Mouse (Mus musculus): ENCODE measurements around the gene Agpat2. TPM values are rescaled to one million over a fixed set of nuclear protein-coding genes. Genes with fewer than 3 reads are reported as not detected.
A peak's percentile ranks its signal among the peaks of the same experiment; 100 is the strongest.

The Agpat2 gene
- polyA plus RNA-seq, 1 experiment from 2014 or later, result 57.0 TPM

- Histone ChIP-seq H3K27ac (ENCODE audit: low read length) (no peak overlapping the region), H3K4me1 (ENCODE audit: insufficient read depth, low read length) (peaks cover 38% of the 10 kb centered on the region), H3K9me3 (ENCODE audit: low read length) (no peaks in the 10 kb centered on the region), H3K36me3 (ENCODE audit: insufficient read depth, low read length) (peaks cover 5% of the 10 kb centered on the region; the same call in 1 of the 2 replicates), H3K9ac (replicated peaks; ENCODE audit: low read length) (no peak overlapping the region), H3K27me3 (ENCODE audit: insufficient read depth, low read length) (no peaks in the 10 kb centered on the region), H3K4me2 (replicated peaks; ENCODE audit: low read depth, low read length) (no peak overlapping the region), H3K4me3 (ENCODE audit: low read length) (no peak overlapping the region)
- no peak for ATAC-seq (ENCODE audit: low FRiP score, low TSS enrichment)
- 90% methylated on average over 4 of the region's 4 CpGs for whole genome bisulfite sequencing
Measured at GRCm38 (mm10) chr2:26599965-26600364, 4.3 kb downstream of the Agpat2 start.

GRCm38 (mm10) chr2:26598462-26598861 lies 5.8 kb downstream of the Agpat2 start:
- Histone ChIP-seq H3K27ac (ENCODE audit: low read length) (no peak overlapping the region), H3K9me3 (ENCODE audit: low read length) (no peaks in the 10 kb centered on the region)

GRCm38 (mm10) chr2:26597810-26598209 lies 6.4 kb downstream of the Agpat2 start:
- Histone ChIP-seq H3K4me3 (ENCODE audit: low read length) (no peak overlapping the region), H3K27me3 (ENCODE audit: insufficient read depth, low read length) (no peaks in the 10 kb centered on the region), H3K4me2 (replicated peaks; ENCODE audit: low read depth, low read length) (no peak overlapping the region), H3K36me3 (ENCODE audit: insufficient read depth, low read length) (peaks cover 15% of the 10 kb centered on the region), H3K4me1 (ENCODE audit: insufficient read depth, low read length) (peaks cover 30% of the 10 kb centered on the region), H3K9me3 (ENCODE audit: low read length) (no peaks in the 10 kb centered on the region), H3K9ac (replicated peaks; ENCODE audit: low read length) (no peak overlapping the region), H3K27ac (ENCODE audit: low read length) (no peak overlapping the region; the same call in 1 of the 2 replicates)
- no peak for ATAC-seq (ENCODE audit: low FRiP score, low TSS enrichment)
- WGBS, result 88% methylated on average over 2 of the region's 2 CpGs

More at GRCm38 (mm10) chr2:26598462-26598861, 5.8 kb downstream of the Agpat2 start:
- H3K4me1 ChIP-seq (ENCODE audit: insufficient read depth, low read length), result peaks cover 36% of the 10 kb centered on the region
- no peak overlapping the region for H3K9ac ChIP-seq (replicated peaks; ENCODE audit: low read length)
- no peak for ATAC-seq (ENCODE audit: low FRiP score, low TSS enrichment)
- no peaks in the 10 kb centered on the region for H3K27me3 ChIP-seq (ENCODE audit: insufficient read depth, low read length)
- 75% methylated on average over 3 of the region's 3 CpGs for WGBS
- no peak overlapping the region for H3K4me2 ChIP-seq (replicated peaks; ENCODE audit: low read depth, low read length)
- no peak overlapping the region for H3K4me3 ChIP-seq (ENCODE audit: low read length)
- peaks cover 10% of the 10 kb centered on the region for H3K36me3 ChIP-seq (ENCODE audit: insufficient read depth, low read length)

GRCm38 (mm10) chr2:26596898-26597297 lies 7.3 kb downstream of the Agpat2 start:
- peaks cover 28% of the 10 kb centered on the region for H3K4me1 ChIP-seq (ENCODE audit: insufficient read depth, low read length)
- no peak overlapping the region for H3K27ac ChIP-seq (ENCODE audit: low read length)
- no peaks in the 10 kb centered on the region for H3K27me3 ChIP-seq (ENCODE audit: insufficient read depth, low read length)
- no peak for ATAC-seq (ENCODE audit: low FRiP score, low TSS enrichment)
- peaks cover 23% of the 10 kb centered on the region for H3K36me3 ChIP-seq (ENCODE audit: insufficient read depth, low read length)
- 95% methylated on average over 3 of the region's 3 CpGs for WGBS
- no peak overlapping the region for H3K4me2 ChIP-seq (replicated peaks; ENCODE audit: low read depth, low read length)
- H3K9me3 ChIP-seq (ENCODE audit: low read length), result no peaks in the 10 kb centered on the region
- no peak overlapping the region for H3K4me3 ChIP-seq (ENCODE audit: low read length)
- H3K9ac ChIP-seq (replicated peaks; ENCODE audit: low read length), result no peak overlapping the region

- peaks cover 26% of the 10 kb centered on the region for H3K4me1 ChIP-seq (ENCODE audit: insufficient read depth, low read length)
- no peak for ATAC-seq (ENCODE audit: low FRiP score, low TSS enrichment)
- H3K27ac ChIP-seq (ENCODE audit: low read length), result peak overlapping the region; percentile 82
- H3K27me3 ChIP-seq (ENCODE audit: insufficient read depth, low read length), result no peaks in the 10 kb centered on the region
- peaks cover 23% of the 10 kb centered on the region for H3K36me3 ChIP-seq (ENCODE audit: insufficient read depth, low read length)
- H3K4me3 ChIP-seq (ENCODE audit: low read length), result no peak overlapping the region
- no peak overlapping the region for H3K4me2 ChIP-seq (replicated peaks; ENCODE audit: low read depth, low read length)
- 81% methylated on average over 11 of the region's 11 CpGs for WGBS
- H3K9me3 ChIP-seq (ENCODE audit: low read length), result no peaks in the 10 kb centered on the region
- H3K9ac ChIP-seq (replicated peaks; ENCODE audit: low read length), result no peak overlapping the region
Measured at GRCm38 (mm10) chr2:26595725-26596435, 8.3 kb downstream of the Agpat2 start.

- peak; percentile 65 for ATAC-seq (ENCODE audit: low FRiP score, low TSS enrichment)
- peaks cover 23% of the 10 kb centered on the region for H3K36me3 ChIP-seq (ENCODE audit: insufficient read depth, low read length)
- H3K9ac ChIP-seq (replicated peaks; ENCODE audit: low read length), result no peak overlapping the region
- H3K4me2 ChIP-seq (replicated peaks; ENCODE audit: low read depth, low read length), result no peak overlapping the region
- WGBS, result 56% methylated on average over 6 of the region's 6 CpGs
- H3K4me3 ChIP-seq (ENCODE audit: low read length), result no peak overlapping the region
- H3K27me3 ChIP-seq (ENCODE audit: insufficient read depth, low read length), result no peaks in the 10 kb centered on the region
- H3K27ac ChIP-seq (ENCODE audit: low read length), result peak overlapping the region; percentile 82
- H3K9me3 ChIP-seq (ENCODE audit: low read length), result no peaks in the 10 kb centered on the region
- peaks cover 19% of the 10 kb centered on the region for H3K4me1 ChIP-seq (ENCODE audit: insufficient read depth, low read length)
Measured at GRCm38 (mm10) chr2:26594934-26595724, 9.1 kb downstream of the Agpat2 start.

GRCm38 (mm10) chr2:26594461-26594933 lies 9.7 kb downstream of the Agpat2 start:
- H3K36me3 ChIP-seq (ENCODE audit: insufficient read depth, low read length), result peaks cover 23% of the 10 kb centered on the region
- no peak overlapping the region for H3K4me3 ChIP-seq (ENCODE audit: low read length)
- no peak overlapping the region for H3K9ac ChIP-seq (replicated peaks; ENCODE audit: low read length)
- H3K4me2 ChIP-seq (replicated peaks; ENCODE audit: low read depth, low read length), result no peak overlapping the region
- peak; percentile 1 for ATAC-seq (ENCODE audit: low FRiP score, low TSS enrichment)
- H3K9me3 ChIP-seq (ENCODE audit: low read length), result no peaks in the 10 kb centered on the region
- H3K27me3 ChIP-seq (ENCODE audit: insufficient read depth, low read length), result no peaks in the 10 kb centered on the region
- peaks cover 16% of the 10 kb centered on the region for H3K4me1 ChIP-seq (ENCODE audit: insufficient read depth, low read length)
- 84% methylated on average over 7 of the region's 7 CpGs for WGBS
- peak overlapping the region; percentile 82 for H3K27ac ChIP-seq (ENCODE audit: low read length)

- Histone ChIP-seq H3K9me3 (ENCODE audit: low read length) (no peaks in the 10 kb centered on the region), H3K4me1 (ENCODE audit: insufficient read depth, low read length) (peaks cover 16% of the 10 kb centered on the region), H3K36me3 (ENCODE audit: insufficient read depth, low read length) (peaks cover 23% of the 10 kb centered on the region), H3K9ac (replicated peaks; ENCODE audit: low read length) (no peak overlapping the region), H3K4me3 (ENCODE audit: low read length) (no peak overlapping the region), H3K27ac (ENCODE audit: low read length) (no peak overlapping the region), H3K4me2 (replicated peaks; ENCODE audit: low read depth, low read length) (no peak overlapping the region), H3K27me3 (ENCODE audit: insufficient read depth, low read length) (no peaks in the 10 kb centered on the region)
- WGBS, result 65% methylated on average over 9 of the region's 9 CpGs
- ATAC-seq (ENCODE audit: low FRiP score, low TSS enrichment), result peak; percentile 29; the same call in 1 of the 2 replicates
Measured at GRCm38 (mm10) chr2:26594022-26594346, 10.2 kb downstream of the Agpat2 start.

- peaks cover 21% of the 10 kb centered on the region for H3K4me1 ChIP-seq (ENCODE audit: insufficient read depth, low read length)
- no peak overlapping the region for H3K4me3 ChIP-seq (ENCODE audit: low read length)
- H3K9ac ChIP-seq (replicated peaks; ENCODE audit: low read length), result no peak overlapping the region
- H3K27ac ChIP-seq (ENCODE audit: low read length), result no peak overlapping the region
- H3K4me2 ChIP-seq (replicated peaks; ENCODE audit: low read depth, low read length), result no peak overlapping the region
- no peaks in the 10 kb centered on the region for H3K27me3 ChIP-seq (ENCODE audit: insufficient read depth, low read length)
- 53% methylated on average over 9 of the region's 9 CpGs for WGBS
- ATAC-seq (ENCODE audit: low FRiP score, low TSS enrichment), result no peak
- H3K9me3 ChIP-seq (ENCODE audit: low read length), result no peaks in the 10 kb centered on the region
- H3K36me3 ChIP-seq (ENCODE audit: insufficient read depth, low read length), result peaks cover 23% of the 10 kb centered on the region
Measured at GRCm38 (mm10) chr2:26593211-26594021, 10.8 kb downstream of the Agpat2 start.

Data from kidney, embryonic 16.5 days (tissue).